Mouse (Mus musculus) hindbrain, embryonic 16.5 days (tissue): ENCODE measurements around the gene Trub2. TPM values are rescaled to one million over a fixed set of nuclear protein-coding genes. Genes with fewer than 3 reads are reported as not detected.

Source experiments
- ATAC-seq: fragments of 200-750 bp; cut with Nextera tagmentation; 2 replicates; pipeline ENCODE4 v1.8.0; 2017; ENCODE audit warnings: moderate TSS enrichment, moderate library complexity
- H3K27ac ChIP-seq: fragments of 300-500 bp; sonication (generic); 2 replicates; pipeline ENCODE4 v1.5.1; 2014; ENCODE audit warnings: low read depth, mild to moderate bottlenecking, control low read depth, low read length, moderate library complexity
- H3K27me3 ChIP-seq: fragments of 300-500 bp; sonication (generic); replicated peaks from 2 replicates; pipeline ENCODE4 v1.6.1; 2014; ENCODE audit warnings: low read length; ENCODE audit not compliant: control insufficient read depth, insufficient read depth
- H3K36me3 ChIP-seq: fragments of 300-500 bp; sonication (generic); 2 replicates; pipeline ENCODE4 v1.6.1; 2014; ENCODE audit warnings: mild to moderate bottlenecking, low read length, moderate library complexity, mixed read lengths; ENCODE audit not compliant: control insufficient read depth, insufficient read depth
- H3K4me1 ChIP-seq: fragments of 300-500 bp; sonication (generic); 2 replicates; pipeline ENCODE4 v1.6.1; 2014; ENCODE audit warnings: low read depth, low read length; ENCODE audit not compliant: control insufficient read depth, insufficient read depth
- H3K4me2 ChIP-seq: fragments of 300-500 bp; sonication (generic); 2 replicates; pipeline ENCODE4 v1.6.1; 2014; ENCODE audit warnings: mild to moderate bottlenecking, low read length, control low read depth, moderate library complexity
- H3K4me3 ChIP-seq: fragments of 300-500 bp; sonication (generic); 2 replicates; pipeline ENCODE4 v1.5.1; 2014; ENCODE audit warnings: mild to moderate bottlenecking, low read length, control low read depth, moderate library complexity
- H3K9ac ChIP-seq: fragments of 300-500 bp; sonication (generic); 2 replicates; pipeline ENCODE4 v1.6.1; 2014; ENCODE audit warnings: low read depth, mild to moderate bottlenecking, control low read depth, low read length, moderate library complexity
- H3K9me3 ChIP-seq: fragments of 300-500 bp; sonication (generic); 2 replicates; pipeline ENCODE4 v1.6.1; 2014; ENCODE audit warnings: mild to moderate bottlenecking, low read length, moderate library complexity; ENCODE audit not compliant: control insufficient read depth
- WGBS: fragments of 180-500 bp; shearing (Covaris S2); extraction: QIAGEN DNeasy Blood & Tissue Kit; methylation state at CpG from one replicate; pipeline ENCODE4 v1.1.7; 2014; 5-methylcytosine and 5-hydroxymethylcytosine counted together
- polyA plus RNA-seq: library from polyadenylated mRNA; unstranded; fragments of >200 nt; fragmentation: Nextera tagmentation; extraction: Ambion mirVana; gene quantifications from 2 replicates; pipeline ENCODE4 v1.2.1, GENCODE M21; 2015

Trub2 gene
- polyA plus RNA-seq, 1 experiment from 2014 or later: 32.5 TPM

GRCm38 (mm10) chr2:29752397-29752796, 35.9 kb downstream of the Trub2 start:
- ATAC-seq: no peak
- Histone ChIP-seq H3K27me3 (peaks cover 24% of the 10 kb centered on the region), H3K4me3 (no peak overlapping the region), H3K9me3 (no peaks in the 10 kb centered on the region), H3K9ac (no peak overlapping the region), H3K4me1 (peaks cover 7% of the 10 kb centered on the region; the same call in 1 of the 2 replicates), H3K27ac (no peak overlapping the region), H3K36me3 (no peaks in the 10 kb centered on the region), H3K4me2 (no peak overlapping the region)
- 85% methylated on average over 5 of the region's 5 CpGs for WGBS

GRCm38 (mm10) chr2:29751497-29751896, 36.8 kb downstream of the Trub2 start, which contains the start of gene Gm13420:
Gene Gm13420, minus strand, starts transcription at chr2:29751685.
- H3K4me2 ChIP-seq: peak within 1 kb of the TSS; percentile 41
- H3K9ac ChIP-seq: peak within 1 kb of the TSS; percentile 21; the same call in 1 of the 2 replicates
- H3K36me3 ChIP-seq: no peaks in the 10 kb centered on the region
- no peak within 1 kb of the TSS; the same call in 1 of the 2 replicates for H3K4me3 ChIP-seq
- ATAC-seq: no peak
- H3K27me3 ChIP-seq: peaks cover 24% of the 10 kb centered on the region
- 8% methylated on average over 28 of the region's 28 CpGs for WGBS
- no peak within 1 kb of the TSS for H3K27ac ChIP-seq
- peaks cover 10% of the 10 kb centered on the region; the same call in 1 of the 2 replicates for H3K4me1 ChIP-seq
- H3K9me3 ChIP-seq: no peaks in the 10 kb centered on the region

GRCm38 (mm10) chr2:29748499-29748898, 39.8 kb downstream of the Trub2 start:
- WGBS: 90% methylated on average over 4 of the region's 4 CpGs
- no peaks in the 10 kb centered on the region for H3K9me3 ChIP-seq
- no peak overlapping the region for H3K27ac ChIP-seq
- ATAC-seq: no peak
- H3K4me2 ChIP-seq: no peak overlapping the region
- no peak overlapping the region for H3K9ac ChIP-seq
- H3K4me1 ChIP-seq: peaks cover 10% of the 10 kb centered on the region; the same call in 1 of the 2 replicates
- H3K4me3 ChIP-seq: no peak overlapping the region
- peaks cover 27% of the 10 kb centered on the region for H3K27me3 ChIP-seq
- H3K36me3 ChIP-seq: no peaks in the 10 kb centered on the region

- no peak overlapping the region; the same call in 1 of the 2 replicates for H3K4me2 ChIP-seq
- no peaks in the 10 kb centered on the region for H3K9me3 ChIP-seq
- no peak overlapping the region for H3K4me3 ChIP-seq
- no peaks in the 10 kb centered on the region for H3K36me3 ChIP-seq
- peaks cover 27% of the 10 kb centered on the region for H3K27me3 ChIP-seq
- H3K27ac ChIP-seq: no peak overlapping the region
- H3K9ac ChIP-seq: no peak overlapping the region
- WGBS: 63% methylated on average over 5 of the region's 5 CpGs
- peaks cover 10% of the 10 kb centered on the region; the same call in 1 of the 2 replicates for H3K4me1 ChIP-seq
- ATAC-seq: no peak
Measured at GRCm38 (mm10) chr2:29747852-29748251, 40.5 kb downstream of the Trub2 start.

GRCm38 (mm10) chr2:29747188-29747782, 41.0 kb downstream of the Trub2 start:
- H3K27me3 ChIP-seq: peaks cover 24% of the 10 kb centered on the region
- no peaks in the 10 kb centered on the region for H3K36me3 ChIP-seq
- WGBS: 2% methylated on average over 50 of the region's 50 CpGs
- no peaks in the 10 kb centered on the region for H3K9me3 ChIP-seq
- peak overlapping the region; percentile 76 for H3K9ac ChIP-seq
- ATAC-seq: peak; percentile 31; the same call in 1 of the 2 replicates
- peak overlapping the region; percentile 45 for H3K4me3 ChIP-seq
- peaks cover 10% of the 10 kb centered on the region; the same call in 1 of the 2 replicates for H3K4me1 ChIP-seq
- peak overlapping the region; percentile 80 for H3K4me2 ChIP-seq
- H3K27ac ChIP-seq: no peak overlapping the region

- H3K4me2 ChIP-seq: no peak overlapping the region
- H3K27me3 ChIP-seq: peaks cover 7% of the 10 kb centered on the region
- no peak overlapping the region for H3K9ac ChIP-seq
- no peaks in the 10 kb centered on the region for H3K9me3 ChIP-seq
- 0 out of 2 replicates have a peak, but pooled peaks cover 2% of the 10 kb centered on the region for H3K36me3 ChIP-seq
- no peak for ATAC-seq
- H3K4me3 ChIP-seq: no peak overlapping the region
- no peak overlapping the region for H3K27ac ChIP-seq
- H3K4me1 ChIP-seq: peaks cover 4% of the 10 kb centered on the region; the same call in 1 of the 2 replicates
- 92% methylated on average over 6 of the region's 6 CpGs for WGBS
Measured at GRCm38 (mm10) chr2:29744256-29744655, 44.0 kb downstream of the Trub2 start.

GRCm38 (mm10) chr2:29741207-29741606, 47.1 kb downstream of the Trub2 start:
- peaks cover 22% of the 10 kb centered on the region for H3K36me3 ChIP-seq
- H3K9me3 ChIP-seq: no peaks in the 10 kb centered on the region
- H3K4me2 ChIP-seq: no peak overlapping the region
- 90% methylated on average over 6 of the region's 6 CpGs for WGBS
- H3K27me3 ChIP-seq: peaks cover 1% of the 10 kb centered on the region
- no peak overlapping the region for H3K27ac ChIP-seq
- no peak overlapping the region for H3K4me3 ChIP-seq
- no peak for ATAC-seq
- no peak overlapping the region for H3K9ac ChIP-seq
- H3K4me1 ChIP-seq: no peaks in the 10 kb centered on the region

GRCm38 (mm10) chr2:29739368-29739767, 48.9 kb downstream of the Trub2 start:
- no peak for ATAC-seq
- Histone ChIP-seq H3K27me3 (no peaks in the 10 kb centered on the region), H3K9me3 (no peaks in the 10 kb centered on the region), H3K27ac (no peak overlapping the region), H3K4me1 (no peaks in the 10 kb centered on the region), H3K4me3 (no peak overlapping the region), H3K9ac (no peak overlapping the region), H3K36me3 (peaks cover 30% of the 10 kb centered on the region), H3K4me2 (no peak overlapping the region)
- 76% methylated on average over 5 of the region's 5 CpGs for WGBS

- no peak overlapping the region for H3K27ac ChIP-seq
- no peak for ATAC-seq
- no peaks in the 10 kb centered on the region for H3K4me1 ChIP-seq
- WGBS: 69% methylated on average over 4 of the region's 4 CpGs
- no peaks in the 10 kb centered on the region for H3K9me3 ChIP-seq
- no peak overlapping the region for H3K4me3 ChIP-seq
- H3K27me3 ChIP-seq: no peaks in the 10 kb centered on the region
- H3K4me2 ChIP-seq: no peak overlapping the region
- no peak overlapping the region for H3K9ac ChIP-seq
- peaks cover 32% of the 10 kb centered on the region for H3K36me3 ChIP-seq
Measured at GRCm38 (mm10) chr2:29738799-29739198, 49.5 kb downstream of the Trub2 start.
